Mouse (Mus musculus) MEL (cell line): Measurements from ENCODE around the gene Stam.

Experiments used
- CHD1 ChIP-seq: IDR thresholded peaks from 2 replicates; pipeline ENCODE4 v1.6.1; 2012; ENCODE audit warnings: low read depth, mild to moderate bottlenecking, inconsistent platforms, low read length, improper control_type of control experiment
- CTCF ChIP-seq, 3 experiments: IDR thresholded peaks in 2 of 3; conservative IDR thresholded peaks in 1 of 3; 2 replicates each; pipeline ENCODE4 v1.5.1; 2011 to 2012; ENCODE audit warnings: low read length in 3 of 3, low read depth in 2 of 3, mild to moderate bottlenecking in 2 of 3, improper control_type of control experiment in 1 of 3, inconsistent platforms in 1 of 3, mixed read lengths in 1 of 3, moderate library complexity in 1 of 3; ENCODE audit not compliant: control insufficient read depth in 1 of 3, insufficient read depth in 1 of 3, poor library complexity in 1 of 3, severe bottlenecking in 1 of 3
- ELF1 ChIP-seq: IDR thresholded peaks from 2 replicates; pipeline ENCODE4 v1.6.1; 2014; ENCODE audit warnings: low read depth, mild to moderate bottlenecking, inconsistent platforms, low read length, improper control_type of control experiment, moderate library complexity
- EP300 ChIP-seq, 2 experiments: IDR thresholded peaks; 2 replicates each; pipeline ENCODE4 v1.6.1; 2011; ENCODE audit warnings: improper control_type of control experiment in 2 of 2, low read length in 2 of 2, low read depth in 1 of 2, mild to moderate bottlenecking in 1 of 2
- ETS1 ChIP-seq: IDR thresholded peaks from 2 replicates; pipeline ENCODE4 v1.6.1; 2012; ENCODE audit warnings: low read depth, mild to moderate bottlenecking, inconsistent platforms, low read length, improper control_type of control experiment, moderate library complexity
- GATA1 ChIP-seq: IDR thresholded peaks from 2 replicates; pipeline ENCODE4 v1.6.1; 2011; ENCODE audit warnings: low read depth, low read length, improper control_type of control experiment
- MAX ChIP-seq: IDR thresholded peaks from 2 replicates; pipeline ENCODE4 v1.6.1; 2011; ENCODE audit warnings: low read length, improper control_type of control experiment
- POLR2A ChIP-seq, 2 experiments: IDR thresholded peaks; 2 replicates each; pipeline ENCODE4 v1.6.1; 2011 to 2012; ENCODE audit warnings: low read length in 2 of 2, mild to moderate bottlenecking in 2 of 2, control low read depth in 1 of 2, improper control_type of control experiment in 1 of 2, low read depth in 1 of 2, moderate library complexity in 1 of 2; ENCODE audit not compliant: control insufficient read depth in 1 of 2, insufficient read depth in 1 of 2, poor library complexity in 1 of 2
- SIN3A ChIP-seq: IDR thresholded peaks from 2 replicates; pipeline ENCODE4 v1.6.1; 2012; ENCODE audit warnings: low read length, improper control_type of control experiment, inconsistent platforms

GRCm38 (mm10) chr2:14103924-14104323 lies 30.0 kb downstream of the Stam start:
- TF ChIP-seq GATA1 (no peak), MAX (no peak), CTCF (IDR thresholded peaks at IDR 0.05 in 2 of 3, conservative IDR thresholded peaks at IDR 0.05 in 1 of 3; ENCODE audit: control insufficient read depth in 1 of 3, insufficient read depth in 1 of 3, low read depth in 2 of 3, low read length in 3 of 3, poor library complexity in 1 of 3, severe bottlenecking in 1 of 3) (no peak), SIN3A (no peak), ELF1 (no peak), ETS1 (no peak), POLR2A (IDR thresholded peaks at IDR 0.05; ENCODE audit: control insufficient read depth in 1 of 2, insufficient read depth in 1 of 2, low read depth in 1 of 2, low read length in 2 of 2, poor library complexity in 1 of 2) (no peak), EP300 (IDR thresholded peaks at IDR 0.05; ENCODE audit: low read depth in 1 of 2, low read length in 2 of 2) (no peak), CHD1 (no peak)
